Mouse (Mus musculus) liver, postnatal 0 days (tissue): ENCODE data around the gene Gm17545.

Experiments
- CTCF ChIP-seq: sonication (generic); IDR thresholded peaks from 2 replicates; pipeline ENCODE4 v1.5.1; 2016; ENCODE audit warnings: antibody characterized with exemption, low read depth
- EP300 ChIP-seq: IDR thresholded peaks from 2 replicates; pipeline ENCODE4 v1.6.1; 2016; ENCODE audit warnings: antibody characterized with exemption, low read depth, mild to moderate bottlenecking

- TF ChIP-seq CTCF, result no peak
- TF ChIP-seq EP300, result no peak
Measured at GRCm38 (mm10) chr9:22469643-22470042, 15.6 kb downstream of the Gm17545 start, which contains the start of gene Rp9.
